Mouse (Mus musculus) ES-E14 (cell line): ENCODE data around the gene Lrrc8d.

Experiments
- CHD2 ChIP-seq: IDR thresholded peaks from 2 replicates; pipeline ENCODE4 v1.6.1; 2014; ENCODE audit warnings: mild to moderate bottlenecking, low read depth, low read length, inconsistent platforms
- MAFK ChIP-seq: IDR thresholded peaks from 2 replicates; pipeline ENCODE4 v1.6.1; 2014; ENCODE audit warnings: mild to moderate bottlenecking, low read depth, low read length, inconsistent platforms; ENCODE audit not compliant: insufficient read depth
- ZNF384 ChIP-seq: IDR thresholded peaks from 2 replicates; pipeline ENCODE4 v1.6.1; 2012; ENCODE audit warnings: low read depth, low read length, inconsistent platforms

DNA sequence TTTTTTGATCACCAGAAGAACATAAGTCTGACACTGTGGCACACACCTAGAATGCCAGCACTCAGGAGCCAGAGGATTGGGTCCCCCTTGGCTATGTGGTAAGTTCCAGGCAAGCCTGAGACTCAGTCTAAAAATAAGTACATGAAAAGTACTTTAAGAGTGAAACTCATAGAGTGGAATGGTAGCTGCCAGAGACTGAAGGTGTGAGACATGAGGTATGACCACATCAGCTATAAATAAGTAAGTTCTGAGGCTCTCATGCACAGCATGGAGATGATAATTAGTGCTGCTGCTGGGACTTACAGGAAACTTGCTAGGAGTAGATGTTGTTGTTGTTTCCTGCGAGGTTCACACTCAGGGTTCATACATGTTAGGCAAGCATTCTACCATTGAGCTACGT, 22.7 kb upstream of the Lrrc8d start:
- no peak for TF ChIP-seq CHD2
- TF ChIP-seq MAFK = no peak
- no peak for TF ChIP-seq ZNF384
